Mouse (Mus musculus) ES-E14 (cell line): Measurements from ENCODE around the gene Rps21. TPM values are rescaled to one million over a fixed set of nuclear protein-coding genes. Genes with fewer than 3 reads are reported as not detected.

ENCODE experiments used
- DNase-seq: peaks from one replicate; pipeline ENCODE4 v3.0.0-alpha.2; 2013; ENCODE audit warnings: low read depth, low spot score
- H3K27ac ChIP-seq: 2 replicates; pipeline ENCODE4 v1.5.1; 2012; ENCODE audit warnings: low read depth, mild to moderate bottlenecking, low read length, moderate library complexity, mixed read lengths; ENCODE audit not compliant: poor library complexity, insufficient read depth, severe bottlenecking
- H3K36me3 ChIP-seq: 2 replicates; pipeline ENCODE4 v1.6.1; 2012; ENCODE audit warnings: mild to moderate bottlenecking, low read length, moderate library complexity, mixed read lengths; ENCODE audit not compliant: control insufficient read depth, poor library complexity, insufficient read depth, severe bottlenecking
- H3K4me1 ChIP-seq, 2 experiments: fragments of 150-350 bp in 1 of 2; sonication (generic) in 1 of 2; 2 replicates each; pipeline ENCODE4 v1.6.1; 2012; ENCODE audit warnings: low read length in 2 of 2, mild to moderate bottlenecking in 1 of 2, mixed read lengths in 1 of 2; ENCODE audit not compliant: control insufficient read depth in 2 of 2, insufficient read depth in 2 of 2, poor library complexity in 1 of 2
- H3K4me3 ChIP-seq, 2 experiments: fragments of 150-350 bp in 1 of 2; sonication (generic) in 1 of 2; 2 replicates each; pipeline ENCODE4 v1.5.1; 2012; ENCODE audit warnings: low read length in 2 of 2, low read depth in 1 of 2, mild to moderate bottlenecking in 1 of 2, mixed read lengths in 1 of 2; ENCODE audit not compliant: insufficient read depth in 1 of 2, poor library complexity in 1 of 2, severe bottlenecking in 1 of 2
- H3K9ac ChIP-seq: 2 replicates; pipeline ENCODE4 v1.6.1; 2012; ENCODE audit warnings: low read depth, mild to moderate bottlenecking, low read length, mixed read lengths; ENCODE audit not compliant: poor library complexity, insufficient read depth, severe bottlenecking
- H3K9me3 ChIP-seq: fragments of 150-350 bp; sonication (generic); 2 replicates; pipeline ENCODE4 v1.6.1; 2012; ENCODE audit warnings: low read depth, mild to moderate bottlenecking, low read length; ENCODE audit not compliant: control insufficient read depth, insufficient read depth
- CHD2 ChIP-seq: IDR thresholded peaks from 2 replicates; pipeline ENCODE4 v1.6.1; 2014; ENCODE audit warnings: mild to moderate bottlenecking, low read depth, low read length, inconsistent platforms
- HCFC1 ChIP-seq: IDR thresholded peaks from 2 replicates; pipeline ENCODE4 v1.6.1; 2012; ENCODE audit warnings: low read length, inconsistent platforms, borderline replicate concordance; ENCODE audit not compliant: insufficient read depth
- MAFK ChIP-seq: IDR thresholded peaks from 2 replicates; pipeline ENCODE4 v1.6.1; 2014; ENCODE audit warnings: mild to moderate bottlenecking, low read depth, low read length, inconsistent platforms; ENCODE audit not compliant: insufficient read depth
- ZC3H11A ChIP-seq: IDR thresholded peaks from 2 replicates; pipeline ENCODE4 v1.6.1; 2012; ENCODE audit warnings: low read depth, mild to moderate bottlenecking, inconsistent platforms, low read length, borderline replicate concordance
- ZNF384 ChIP-seq: IDR thresholded peaks from 2 replicates; pipeline ENCODE4 v1.6.1; 2012; ENCODE audit warnings: low read depth, low read length, inconsistent platforms
- in situ Hi-C, 2 experiments: fragments of 600-800 bp; cut with MboI; formaldehyde crosslinking; loops; one replicate each; pipeline ENCODE4 v1.15.1; 2025; ENCODE audit warnings: low sequenced_read_pairs in 2 of 2, inconsistent platforms in 1 of 2; ENCODE audit not compliant: unreplicated experiment in 2 of 2
- total RNA-seq: library from RNA; depleted of rRNA; stranded (reverse); fragments of 300-350 nt; gene quantifications from 2 replicates; pipeline ENCODE4 v1.2.3, GENCODE M21; 2012

Rps21 gene
- total RNA-seq, 1 experiment = 4,130 TPM

DNA sequence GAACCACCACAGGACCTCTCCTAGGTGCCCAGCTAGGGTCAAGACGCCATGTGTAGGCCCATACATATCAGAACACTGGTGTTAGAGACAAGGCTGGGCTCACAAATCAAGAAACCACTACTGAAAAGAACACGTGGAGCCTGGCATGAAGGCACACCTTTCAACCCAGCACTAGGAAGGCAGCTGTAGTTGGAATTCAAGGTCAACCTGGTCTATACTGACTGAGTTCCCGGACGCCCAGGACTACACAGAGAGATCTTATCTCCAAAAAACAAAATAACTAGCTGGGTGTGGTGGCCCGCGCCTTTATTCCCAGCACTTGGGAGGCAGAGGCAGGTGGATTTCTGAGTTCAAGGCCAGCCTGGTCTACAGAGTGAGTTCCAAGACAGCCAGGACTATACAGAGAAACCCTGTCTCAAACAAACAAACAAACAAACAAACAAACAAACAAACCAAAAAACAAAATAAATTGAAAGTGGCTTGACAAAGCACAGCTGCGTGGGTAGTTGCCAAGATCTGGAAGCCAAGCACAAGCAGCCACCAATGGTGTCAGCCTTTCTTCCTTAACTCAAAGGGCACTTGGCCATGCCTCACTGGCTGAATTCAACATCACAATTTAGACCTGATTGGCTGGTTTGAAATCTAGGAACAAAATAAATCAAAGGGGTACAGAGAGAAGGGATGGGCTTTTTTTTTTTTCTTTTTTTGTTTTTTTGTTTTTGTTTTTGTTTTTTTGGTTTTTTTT is 19.4 kb upstream of the Rps21 start:
- Histone ChIP-seq H3K27ac (peak overlapping the region; percentile 94), H3K36me3 (no peaks in the 10 kb centered on the region), H3K4me1 (peaks cover 12 to 36% of the 10 kb centered on the region in 2 experiments), H3K9me3 (no peaks in the 10 kb centered on the region), H3K9ac (peak overlapping the region; percentile 54; the same call in 1 of the 2 replicates), H3K4me3 (no peak overlapping the region)
- DNase-seq = no peak
- in situ Hi-C loops = no loop called here
- no peak for TF ChIP-seq ZC3H11A
- TF ChIP-seq ZNF384 = peak; percentile 55; the same call in 1 of the 2 replicates

DNA sequence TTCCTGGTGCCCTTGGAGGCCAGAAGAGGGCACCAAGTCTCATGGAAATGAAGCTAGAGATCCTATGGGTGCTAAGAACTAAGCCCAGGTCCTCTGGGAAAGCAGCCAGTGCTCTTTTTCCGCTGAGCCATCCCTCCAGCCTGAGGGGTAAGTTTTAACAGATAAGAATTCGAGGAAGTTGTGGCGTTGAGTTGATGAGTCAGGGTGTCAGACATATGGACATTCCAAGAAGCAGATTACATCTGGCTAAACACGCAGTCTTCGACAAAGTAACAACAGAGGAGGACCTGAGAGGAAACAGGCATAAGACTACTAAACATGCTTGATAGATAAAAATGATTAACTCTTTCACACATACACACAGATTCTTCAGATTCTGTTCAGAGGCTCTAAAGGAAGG is 18.6 kb upstream of the Rps21 start:
- in situ Hi-C loops = no loop called here
- Histone ChIP-seq H3K36me3 (no peaks in the 10 kb centered on the region), H3K9me3 (no peaks in the 10 kb centered on the region), H3K27ac (peak overlapping the region; percentile 67; the same call in 1 of the 2 replicates), H3K4me3 (no peak overlapping the region), H3K9ac (no peak overlapping the region), H3K4me1 (peaks cover 12 to 36% of the 10 kb centered on the region in 2 experiments)
- DNase-seq = no peak
- TF ChIP-seq CHD2 (no peak), ZC3H11A (no peak), ZNF384 (no peak), MAFK (no peak), HCFC1 (no peak)

DNA sequence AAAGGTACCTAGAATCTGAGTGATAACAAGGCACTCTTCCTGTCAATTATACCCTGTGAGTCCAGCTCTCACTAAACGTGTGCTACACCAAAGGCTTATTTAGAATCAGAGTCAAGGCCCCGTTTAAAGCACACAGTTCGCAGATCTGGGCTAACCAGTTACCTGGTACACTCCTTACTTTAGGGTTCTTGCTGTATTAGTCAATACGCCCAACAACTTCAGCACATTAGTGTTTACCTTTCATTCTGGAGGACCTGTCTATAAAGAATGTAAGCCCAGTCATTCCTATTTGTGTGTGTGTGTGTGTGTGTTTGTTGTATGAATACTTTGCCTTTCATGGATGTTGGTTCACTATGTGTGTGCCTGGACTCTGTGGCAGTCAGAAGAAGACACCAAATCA is 14.1 kb upstream of the Rps21 start:
- Histone ChIP-seq H3K4me3 (no peak overlapping the region), H3K4me1 (peaks cover 2 to 4% of the 10 kb centered on the region in 2 experiments; a peak in 3 of 4 replicates), H3K9ac (no peak overlapping the region), H3K27ac (no peak overlapping the region), H3K36me3 (no peaks in the 10 kb centered on the region), H3K9me3 (no peaks in the 10 kb centered on the region)
- no peak for DNase-seq
- TF ChIP-seq MAFK (no peak), ZC3H11A (no peak), CHD2 (no peak), ZNF384 (no peak), HCFC1 (no peak)
- in situ Hi-C loops = no loop called here

GRCm38 (mm10) chr2:180247916-180248315 is 9.3 kb upstream of the Rps21 start:
- no peak for DNase-seq
- Histone ChIP-seq H3K27ac (no peak overlapping the region), H3K36me3 (no peaks in the 10 kb centered on the region), H3K9me3 (no peaks in the 10 kb centered on the region), H3K4me1 (peaks cover 5 to 18% of the 10 kb centered on the region in 2 experiments), H3K9ac (no peak overlapping the region), H3K4me3 (no peak overlapping the region)
- TF ChIP-seq ZC3H11A = no peak
- no peak for TF ChIP-seq MAFK
- no peak for TF ChIP-seq CHD2
- TF ChIP-seq ZNF384 = no peak
- no peak for TF ChIP-seq HCFC1
- in situ Hi-C loops = no loop called here
